Mouse (Mus musculus) brain, adult 2 months (tissue): ENCODE data around the gene Gchfr.

ENCODE experiments used
- DNase-seq: peaks from one replicate; pipeline ENCODE4 v3.0.0; 2011; ENCODE audit warnings: low read depth, low spot score

Gene Gchfr

DNA sequence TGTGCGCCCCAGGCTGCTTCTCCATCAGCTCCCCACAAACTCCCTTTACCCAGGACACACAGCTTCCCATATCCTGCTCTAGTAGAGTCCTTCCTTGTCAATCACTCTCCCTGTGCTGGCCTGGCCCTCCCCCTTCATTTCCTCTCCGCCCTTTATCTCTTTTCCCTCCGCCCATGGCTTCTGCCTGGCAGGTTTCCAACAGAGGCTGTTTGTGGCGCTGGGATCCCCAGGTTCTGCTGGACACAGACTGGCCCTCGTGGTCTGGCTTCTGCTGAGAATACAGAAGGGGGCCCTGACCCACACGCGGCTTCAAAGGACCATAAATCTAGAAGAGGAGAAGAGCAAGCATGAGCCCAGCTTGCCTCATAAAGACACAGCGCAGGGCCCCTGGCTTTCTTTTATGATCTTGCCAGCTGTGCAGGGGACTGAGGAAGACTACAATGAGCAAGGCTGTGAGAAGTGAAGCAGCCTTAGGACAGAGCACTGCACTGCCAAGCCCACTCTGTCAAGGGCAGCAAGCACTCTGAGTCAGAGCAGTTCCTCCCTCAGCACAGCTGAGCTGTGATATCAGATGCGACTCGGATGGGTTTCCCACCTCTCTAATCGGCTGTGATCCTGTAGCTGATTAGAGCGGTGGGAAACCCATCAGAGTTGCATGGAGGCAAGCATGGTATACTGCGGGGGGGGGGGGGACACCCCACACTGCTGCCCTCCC lies 5.4 kb downstream of the Gchfr start:
- DNase-seq = peak; percentile 52

DNA sequence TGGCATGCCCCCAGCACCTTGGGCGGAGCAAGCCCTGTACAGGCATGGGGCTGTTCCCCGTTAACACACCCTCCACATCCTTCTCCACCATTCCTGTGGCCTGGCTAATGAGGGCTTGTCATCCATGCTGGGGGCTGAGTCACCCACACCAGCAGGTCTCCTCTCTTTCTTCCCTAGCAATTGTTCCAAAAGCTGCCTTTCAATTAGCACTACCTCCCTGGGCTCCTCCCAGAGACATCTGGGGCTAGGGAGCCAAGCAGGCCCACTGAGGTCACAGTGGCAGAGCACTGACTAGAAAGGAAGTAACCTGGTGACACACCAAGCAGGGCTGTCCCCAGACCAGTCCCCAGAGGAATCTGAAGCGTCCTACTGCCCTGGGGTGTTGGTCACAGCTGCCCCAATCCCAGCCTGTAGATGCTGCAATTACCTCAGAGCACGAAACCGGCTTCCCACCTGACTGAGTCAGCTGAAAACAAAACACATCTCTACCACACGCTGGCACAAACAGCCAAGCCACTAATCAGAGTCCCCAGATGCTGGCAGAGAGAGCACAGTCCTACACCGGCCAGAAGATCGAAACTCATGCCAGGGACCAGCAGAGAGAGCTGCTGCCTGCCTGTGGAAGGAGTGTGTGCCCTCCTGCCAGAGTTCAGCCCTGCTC lies 6.5 kb downstream of the Gchfr start, which contains the start of gene Gm14137:
TSS of gene Gm14137 (plus strand) at position 519 of the 661 bp plus-strand sequence.
- DNase-seq = peak; percentile 63

DNA sequence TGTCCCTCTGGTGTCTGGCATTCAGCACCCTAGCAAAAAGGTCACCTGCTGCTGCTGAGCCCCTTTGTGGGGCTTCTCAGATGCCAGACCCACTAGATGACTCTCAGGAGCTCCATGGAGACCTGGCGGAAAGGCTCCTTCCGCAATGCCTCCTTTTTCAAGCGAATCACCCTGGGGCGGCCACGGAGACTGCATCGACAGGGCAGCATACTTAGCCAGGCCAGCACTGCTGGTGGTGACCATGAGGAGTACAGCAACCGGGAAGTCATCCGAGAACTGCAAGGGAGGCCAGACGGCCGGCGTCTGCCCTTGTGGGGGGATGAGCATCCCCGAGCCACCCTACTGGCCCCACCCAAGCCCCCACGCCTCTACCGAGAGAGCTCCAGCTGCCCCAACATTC lies 7.3 kb downstream of the Gchfr start:
- DNase-seq = no peak

DNA sequence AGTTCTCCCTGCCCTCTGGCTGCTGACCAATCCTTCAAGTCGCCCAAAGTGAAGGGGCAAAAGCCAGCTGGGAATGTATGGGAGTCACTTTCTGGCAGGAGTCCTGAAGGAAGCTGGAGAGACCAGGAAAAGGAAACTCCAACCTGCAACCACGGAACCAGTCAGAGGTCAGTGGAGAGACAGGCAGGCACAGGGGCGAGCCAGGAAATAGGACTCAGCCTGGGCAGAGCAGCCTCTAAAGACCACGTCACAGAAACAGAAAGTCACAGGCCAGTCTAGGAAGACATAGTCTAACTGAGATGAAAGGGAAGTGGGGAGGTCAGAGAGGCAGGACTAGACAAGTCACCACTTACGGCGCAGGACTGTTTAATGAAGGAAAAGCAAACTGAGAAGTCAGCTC lies 8.0 kb downstream of the Gchfr start:
- DNase-seq = no peak

GRCm38 (mm10) chr2:119176761-119177160 lies 9.2 kb downstream of the Gchfr start:
- DNase-seq = no peak

- no peak for DNase-seq
Measured at GRCm38 (mm10) chr2:119177384-119177939, 9.9 kb downstream of the Gchfr start.

- no peak for DNase-seq
Measured at GRCm38 (mm10) chr2:119182914-119183313, 15.3 kb downstream of the Gchfr start.

DNA sequence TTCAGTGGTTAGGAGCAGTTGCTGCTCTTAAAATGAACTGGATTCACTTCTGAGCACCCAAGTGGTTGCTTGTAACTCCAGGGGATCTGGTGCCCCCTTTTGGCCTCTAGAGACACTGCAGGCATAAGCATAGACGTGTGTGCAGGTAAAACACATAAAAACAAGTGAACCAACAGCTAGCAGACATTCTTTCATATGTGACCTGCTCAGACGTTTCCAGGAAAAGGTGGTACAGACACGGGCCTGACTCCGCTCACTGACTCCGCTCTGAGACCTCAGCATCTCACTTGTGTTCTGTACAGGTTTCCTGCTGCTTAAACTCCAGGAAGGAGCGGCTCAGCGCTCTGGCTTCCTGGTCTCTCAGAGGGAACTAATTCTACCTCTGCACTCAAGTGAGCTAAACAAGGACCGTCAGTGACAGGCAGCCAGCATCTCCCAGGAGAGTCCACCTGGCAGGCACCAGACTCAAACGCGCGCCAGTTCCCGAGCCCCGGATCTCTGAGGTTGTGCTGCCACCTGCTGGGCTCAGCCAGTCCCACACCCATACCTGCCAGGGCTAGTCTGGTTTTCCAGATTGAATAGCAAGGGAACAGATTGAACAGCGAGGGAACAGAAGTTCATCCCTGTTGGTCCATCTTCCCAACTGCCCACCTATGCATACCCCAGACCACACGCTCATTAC lies 21.6 kb downstream of the Gchfr start:
- peak; percentile 89 for DNase-seq

GRCm38 (mm10) chr2:119190969-119191368 lies 23.4 kb downstream of the Gchfr start:
- DNase-seq = no peak

DNA sequence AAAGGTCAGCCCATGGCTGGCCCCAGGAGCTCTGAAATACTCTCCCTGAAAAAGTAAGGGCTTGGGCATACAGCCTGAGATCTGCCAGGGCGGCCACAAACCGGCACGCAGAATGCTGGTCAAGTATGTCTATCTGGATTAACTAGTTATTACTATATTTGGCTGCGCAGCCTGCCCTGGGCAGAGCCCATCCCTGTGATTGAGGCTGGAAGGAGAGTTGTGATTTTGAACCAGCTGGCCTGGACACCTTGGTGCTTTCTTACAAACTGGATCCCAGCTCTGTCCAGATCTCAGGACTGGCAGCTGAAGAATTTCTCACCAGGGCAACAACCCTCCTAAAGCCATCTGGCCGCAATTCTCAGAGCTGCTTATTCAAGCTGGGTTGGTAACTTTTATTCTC lies 26.6 kb downstream of the Gchfr start:
- peak; percentile 35 for DNase-seq

- DNase-seq = no peak
Measured at GRCm38 (mm10) chr2:119196316-119197108, 28.9 kb downstream of the Gchfr start.

GRCm38 (mm10) chr2:119197493-119197892 lies 29.9 kb downstream of the Gchfr start:
- DNase-seq = no peak

DNA sequence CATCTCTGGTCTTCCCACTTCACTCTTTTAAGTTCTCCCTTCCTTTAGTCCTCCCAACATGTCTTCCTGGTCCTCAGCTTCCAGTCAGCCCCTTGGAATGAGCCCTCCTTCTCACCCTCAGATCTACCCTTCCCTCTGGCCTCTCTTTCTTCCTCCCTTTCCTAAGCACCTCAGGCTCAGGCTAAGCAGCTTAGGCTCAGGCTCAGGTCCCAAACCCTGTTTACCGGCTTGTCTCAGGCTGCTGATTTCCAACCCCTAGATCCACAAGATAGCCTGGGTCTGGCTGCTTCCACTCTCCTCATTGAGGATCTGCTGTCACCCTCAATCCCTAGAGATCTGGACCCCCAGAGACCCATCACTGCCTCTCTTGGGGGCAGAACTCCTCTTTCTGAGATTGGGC lies 30.5 kb downstream of the Gchfr start:
- no peak for DNase-seq

- DNase-seq = no peak
Measured at GRCm38 (mm10) chr2:119198934-119199333, 31.4 kb downstream of the Gchfr start.

- no peak for DNase-seq
Measured at GRCm38 (mm10) chr2:119202914-119203453, 35.4 kb downstream of the Gchfr start.

DNA sequence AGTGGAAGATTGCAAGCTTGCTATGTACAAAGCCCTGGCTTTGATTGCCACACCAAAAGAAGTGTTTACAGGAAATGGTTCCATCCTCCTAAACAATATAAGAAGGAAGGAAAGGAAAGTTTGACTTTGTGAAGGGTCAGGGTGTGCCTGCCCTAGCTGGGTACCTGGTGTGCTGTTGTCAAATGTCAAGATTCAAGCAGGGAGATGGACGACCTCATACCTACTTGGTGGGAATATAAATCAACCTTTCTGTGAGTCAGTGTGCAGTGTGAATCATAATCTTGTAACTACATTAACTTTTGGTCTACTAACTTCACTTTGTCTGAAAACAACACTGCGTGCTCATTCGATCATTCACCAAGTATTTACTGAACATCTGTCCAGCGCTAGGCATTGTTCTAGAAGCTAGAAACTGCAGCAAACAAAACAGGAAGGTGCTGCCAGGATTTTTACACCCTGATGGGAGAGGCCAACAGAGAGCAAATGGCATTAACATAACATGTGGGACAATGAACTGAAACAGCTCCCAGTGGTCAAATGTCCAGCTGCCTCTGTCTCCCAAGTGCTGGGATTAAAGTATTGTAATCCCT lies 36.4 kb downstream of the Gchfr start:
- no peak for DNase-seq

DNA sequence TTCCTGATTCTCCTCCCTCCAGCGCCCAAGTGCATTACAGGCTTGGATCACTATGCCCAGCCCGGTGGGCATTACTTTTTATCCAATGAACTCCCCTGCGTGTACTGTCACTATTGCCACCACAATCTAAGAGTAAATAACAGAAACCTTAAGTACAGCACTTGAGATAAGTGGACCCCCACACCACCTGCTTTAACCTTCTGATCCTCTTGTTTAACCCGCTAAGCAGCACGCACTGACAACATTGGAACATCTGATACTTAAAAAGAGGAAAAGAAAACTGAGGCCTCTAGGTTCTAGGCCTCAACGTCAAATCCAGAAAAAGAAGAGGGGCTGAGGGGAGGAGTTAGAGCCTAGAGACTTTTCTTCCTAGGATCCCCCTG lies 40.4 kb downstream of the Gchfr start:
- DNase-seq = no peak

DNA sequence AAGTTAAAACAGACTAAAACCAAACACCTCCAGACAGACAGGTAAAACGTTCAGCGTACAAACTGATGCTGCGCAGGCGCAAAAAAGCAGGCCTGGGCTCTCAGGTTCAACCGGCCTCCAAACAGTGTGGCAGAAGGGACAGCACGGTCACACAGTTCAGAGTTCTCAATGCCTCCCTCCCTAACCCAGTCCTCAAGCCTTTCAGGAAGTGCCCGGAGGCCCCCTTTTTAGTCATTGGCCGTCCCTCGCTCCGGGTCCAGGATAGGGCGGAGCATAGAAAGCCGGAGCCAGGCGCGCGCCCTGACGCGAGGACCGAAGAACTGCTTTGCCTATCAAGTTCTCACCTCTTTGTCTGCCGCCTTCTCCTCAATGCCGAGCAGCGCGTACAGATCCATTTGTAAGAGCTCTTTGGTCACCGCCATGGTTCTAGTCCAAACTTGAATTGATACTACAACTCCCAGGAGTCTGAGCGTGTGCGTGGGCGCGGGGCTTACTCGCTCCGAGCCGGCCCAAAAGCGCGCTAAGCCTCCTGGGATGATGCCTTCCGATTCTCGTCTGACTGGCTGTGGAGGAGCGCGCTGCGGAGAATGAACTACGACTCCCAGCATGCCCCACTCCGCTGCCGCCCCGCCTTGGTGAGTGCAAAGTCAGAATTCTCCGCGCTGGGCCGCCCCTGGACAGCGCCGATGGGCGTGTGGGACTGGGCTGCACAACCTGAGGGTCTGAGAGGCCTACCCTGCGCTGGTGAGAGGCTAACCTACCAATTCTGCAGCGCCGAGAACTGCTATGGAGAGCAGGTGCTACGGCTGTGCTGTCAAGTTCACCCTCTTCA lies 41.0 kb downstream of the Gchfr start, which contains the start of the genes Zfyve19 and Dnajc17:
TSS of gene Zfyve19 (plus strand) at position 274 of the 832 bp plus-strand sequence.
TSS of gene Dnajc17 (minus strand) at position 452 of the 832 bp plus-strand sequence.
- DNase-seq = peak; percentile 99

DNA sequence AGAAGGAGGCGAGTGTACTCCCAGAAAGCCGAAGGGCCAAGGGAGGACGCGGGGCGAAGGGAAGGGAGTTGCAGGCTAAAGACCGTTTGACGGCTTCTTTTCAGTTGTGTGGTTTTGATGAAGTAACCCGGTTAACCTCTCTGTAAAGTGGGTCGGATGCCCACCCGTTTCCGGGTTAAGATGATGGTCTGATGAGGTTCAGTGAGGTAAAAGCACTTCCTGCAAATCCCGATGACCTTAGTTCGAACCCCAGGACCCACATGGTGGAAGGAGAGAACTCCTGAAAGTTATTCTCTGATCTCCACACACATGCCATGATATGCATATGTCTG lies 41.6 kb downstream of the Gchfr start:
- DNase-seq = no peak
